Mouse (Mus musculus): ENCODE data around the gene Arl15.

Arl15 gene

DNA sequence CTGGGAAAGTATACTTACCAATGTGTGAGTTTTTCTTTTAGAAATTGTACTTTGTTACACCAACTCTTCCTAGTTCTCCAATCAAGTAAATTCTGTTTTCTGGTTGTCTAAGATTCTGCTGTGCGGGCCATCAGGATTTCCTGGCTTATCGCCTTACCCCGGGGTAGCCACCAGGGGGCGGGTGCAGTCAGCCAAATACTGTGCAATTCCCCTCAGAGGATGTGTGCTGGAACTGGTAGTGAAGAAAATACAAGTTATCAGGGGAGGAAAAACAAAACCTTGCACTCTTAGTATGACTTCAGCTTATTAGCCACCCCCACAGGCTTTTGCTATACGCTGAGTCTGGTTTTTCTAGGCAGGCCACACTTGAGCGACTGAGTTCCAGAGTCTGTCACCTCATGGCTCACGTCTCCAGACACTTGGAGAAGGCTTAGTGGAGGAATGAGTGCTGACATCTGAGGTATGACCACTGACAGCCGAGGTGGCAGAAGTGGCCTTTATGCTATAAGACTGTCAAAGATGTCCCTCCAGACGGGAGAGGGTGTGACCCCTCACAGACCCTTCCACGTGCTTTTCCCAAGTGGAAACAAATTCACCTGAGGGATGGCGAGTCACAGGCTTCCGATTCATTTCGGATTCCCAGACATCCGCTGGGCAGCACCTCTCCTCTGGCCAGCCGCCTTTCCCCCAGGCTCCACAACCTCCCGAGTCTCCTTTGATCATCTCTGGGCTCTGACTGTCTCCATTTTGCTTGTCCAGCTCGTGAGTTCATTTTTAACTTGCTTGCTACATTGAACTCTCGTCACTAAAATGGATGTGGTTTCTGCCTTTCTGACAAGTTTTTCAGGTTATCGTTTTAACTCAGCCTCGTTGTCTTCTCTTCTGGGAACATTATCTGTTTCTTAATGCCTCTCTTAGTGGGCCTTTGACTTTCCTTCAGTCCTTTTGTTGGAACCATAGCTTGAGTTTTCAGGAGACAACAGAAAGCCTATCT lies 75.2 kb downstream of the Arl15 start:
- peak; percentile 83 for DNase-seq (ENCODE audit: low read depth)

- peak; percentile 88 for DNase-seq (ENCODE audit: low read depth)
Measured at GRCm38 (mm10) chr13:113870403-113870802, 76.1 kb downstream of the Arl15 start.

DNA sequence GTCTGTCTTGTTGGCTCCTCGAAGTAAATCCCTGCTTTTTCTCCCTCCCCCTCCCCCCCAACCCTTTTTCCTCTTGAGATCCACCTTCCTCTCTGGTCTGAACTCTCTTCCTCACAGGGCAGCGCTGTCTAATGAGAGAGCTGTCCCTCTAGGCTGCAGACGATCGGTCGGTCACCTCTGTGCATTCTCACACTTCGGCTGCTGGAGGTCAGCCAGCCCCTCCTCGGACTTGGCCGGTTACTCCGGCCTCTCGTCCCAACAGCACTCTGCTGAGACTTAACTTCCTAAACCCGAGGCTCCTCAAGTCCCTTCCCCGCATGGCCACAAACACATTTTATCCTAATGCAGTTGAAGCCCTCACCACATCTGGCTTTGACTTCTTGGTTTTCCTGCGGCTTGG lies 77.5 kb downstream of the Arl15 start:
- DNase-seq (ENCODE audit: low read depth): no peak

- peak; percentile 51 for DNase-seq (ENCODE audit: low read depth)
Measured at GRCm38 (mm10) chr13:113875724-113876123, 81.4 kb downstream of the Arl15 start.

DNA sequence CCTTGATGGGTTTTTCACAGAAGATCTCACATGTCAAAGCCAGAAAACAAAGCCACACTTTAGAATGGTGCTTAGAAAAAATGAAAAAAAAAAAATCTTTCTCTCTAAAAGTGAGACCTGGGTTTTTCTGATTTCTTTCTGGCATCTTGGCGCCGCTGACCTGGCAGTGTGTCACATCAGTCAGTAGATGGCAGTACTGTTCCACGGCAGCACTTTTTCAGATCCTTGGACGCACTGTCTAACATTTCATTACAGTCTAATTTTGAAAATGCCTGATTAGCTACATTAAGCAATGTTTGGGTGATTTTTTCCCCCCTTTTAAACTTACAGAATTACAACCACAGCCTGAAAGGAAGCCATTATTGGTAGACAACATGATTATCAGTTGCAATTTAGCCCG lies 83.1 kb downstream of the Arl15 start:
- DNase-seq (ENCODE audit: low read depth): peak; percentile 74

- DNase-seq (ENCODE audit: low read depth): no peak
Measured at GRCm38 (mm10) chr13:113878571-113878970, 84.3 kb downstream of the Arl15 start.

DNA sequence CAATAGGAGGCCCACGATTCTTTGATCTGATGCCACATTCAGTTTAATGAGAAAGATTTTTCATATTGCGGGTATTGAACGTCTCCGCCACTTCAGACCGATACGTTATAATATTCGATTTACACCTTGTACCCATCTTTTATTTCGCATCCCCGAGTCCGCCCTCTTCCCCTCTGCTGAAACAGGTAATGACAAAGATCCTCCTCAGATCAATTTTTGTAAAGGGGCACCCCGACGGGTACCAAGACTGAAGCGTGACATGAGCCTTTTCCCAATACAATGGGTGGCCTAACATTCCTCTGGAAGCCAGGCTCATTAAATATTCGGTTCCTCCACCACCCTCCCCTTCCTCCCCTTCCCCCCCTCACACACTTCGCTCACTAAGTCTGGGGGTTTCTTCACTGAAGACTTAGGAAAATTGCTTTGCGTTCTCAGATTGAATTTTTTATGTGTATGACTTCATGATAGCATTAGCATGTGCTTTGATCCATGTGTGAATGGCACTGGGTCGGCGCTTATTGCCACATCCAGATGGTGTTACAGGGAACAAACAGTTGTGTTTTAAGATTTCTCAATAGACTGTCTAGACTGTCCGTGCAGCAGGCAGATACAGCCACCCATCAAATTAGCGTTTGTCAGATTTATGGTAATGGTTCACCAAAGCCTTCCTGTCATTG lies 85.5 kb downstream of the Arl15 start:
- DNase-seq (ENCODE audit: low read depth): no peak

DNA sequence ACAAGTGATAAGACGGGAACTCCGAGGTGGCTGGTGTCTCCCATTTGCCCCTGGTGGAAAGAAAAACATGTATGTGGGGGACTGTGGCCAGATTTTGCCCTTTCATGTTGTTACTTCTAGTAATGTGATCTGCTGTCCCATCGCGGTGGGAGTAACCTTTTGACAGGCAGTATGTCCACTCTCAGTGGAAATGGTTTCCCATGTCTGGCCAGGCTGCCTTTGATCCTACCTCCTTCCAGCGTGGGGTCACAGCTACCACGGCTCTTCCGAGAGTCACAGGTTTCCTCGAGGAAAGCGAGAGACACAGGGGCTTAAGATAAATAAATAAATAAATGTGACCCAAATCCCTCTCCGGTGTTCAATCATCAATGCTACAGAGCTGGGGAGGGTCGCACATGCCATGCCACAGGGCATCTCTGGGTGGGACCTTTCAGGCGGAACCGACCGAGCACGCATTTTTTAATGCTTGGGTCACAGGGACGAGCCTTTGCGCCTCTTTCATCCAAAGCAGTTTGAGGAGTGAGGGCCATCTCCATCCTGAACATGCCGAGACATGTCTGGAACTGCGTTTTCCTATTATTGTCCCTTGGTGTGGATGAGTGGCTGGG lies 86.4 kb downstream of the Arl15 start:
- DNase-seq (ENCODE audit: low read depth): no peak

GRCm38 (mm10) chr13:113882959-113883358 lies 88.7 kb downstream of the Arl15 start:
- no peak for DNase-seq (ENCODE audit: low read depth)

DNA sequence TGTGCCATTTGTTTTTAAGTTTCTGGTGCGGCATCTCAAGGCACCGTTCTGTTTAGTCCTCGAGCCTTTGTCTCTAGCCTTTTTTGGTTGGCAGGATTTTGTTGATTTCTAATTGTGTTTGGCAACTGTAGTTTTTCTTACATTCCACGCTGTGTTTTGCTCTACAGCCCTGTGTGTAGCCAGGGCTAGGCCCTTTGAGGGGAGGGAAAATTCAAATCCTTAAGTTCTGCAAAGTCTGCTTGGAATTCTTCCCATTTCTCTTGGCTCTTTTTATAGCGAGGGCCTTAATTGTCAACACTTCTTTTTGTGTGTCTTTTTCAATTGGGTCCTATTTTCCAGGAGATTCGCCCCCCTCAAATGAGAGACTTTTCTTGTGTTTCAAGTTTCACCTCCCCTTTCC lies 92.8 kb downstream of the Arl15 start:
- no peak for DNase-seq (ENCODE audit: low read depth)

DNA sequence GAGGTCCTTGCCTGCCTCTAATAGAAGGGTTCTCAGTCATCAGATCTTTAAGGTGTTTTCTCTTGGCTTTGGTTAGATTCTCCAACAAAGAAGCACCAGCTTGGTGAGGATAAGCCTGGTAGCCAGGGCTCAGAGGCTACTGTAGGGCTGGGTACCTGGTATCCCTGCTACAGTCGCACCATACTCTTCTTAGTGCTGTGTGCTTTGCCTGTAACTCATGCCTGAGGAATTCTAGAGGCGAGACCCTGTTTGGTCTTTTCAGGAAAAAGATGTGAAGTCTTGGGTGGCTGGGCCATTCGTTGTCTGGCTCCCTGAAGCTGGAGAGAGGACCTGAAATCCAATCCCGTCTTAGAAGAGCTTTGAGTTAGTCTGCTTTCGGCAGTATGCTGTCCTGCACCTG lies 93.8 kb downstream of the Arl15 start:
- DNase-seq (ENCODE audit: low read depth): no peak

- DNase-seq (ENCODE audit: low read depth): no peak
Measured at GRCm38 (mm10) chr13:113888704-113889103, 94.4 kb downstream of the Arl15 start.

DNA sequence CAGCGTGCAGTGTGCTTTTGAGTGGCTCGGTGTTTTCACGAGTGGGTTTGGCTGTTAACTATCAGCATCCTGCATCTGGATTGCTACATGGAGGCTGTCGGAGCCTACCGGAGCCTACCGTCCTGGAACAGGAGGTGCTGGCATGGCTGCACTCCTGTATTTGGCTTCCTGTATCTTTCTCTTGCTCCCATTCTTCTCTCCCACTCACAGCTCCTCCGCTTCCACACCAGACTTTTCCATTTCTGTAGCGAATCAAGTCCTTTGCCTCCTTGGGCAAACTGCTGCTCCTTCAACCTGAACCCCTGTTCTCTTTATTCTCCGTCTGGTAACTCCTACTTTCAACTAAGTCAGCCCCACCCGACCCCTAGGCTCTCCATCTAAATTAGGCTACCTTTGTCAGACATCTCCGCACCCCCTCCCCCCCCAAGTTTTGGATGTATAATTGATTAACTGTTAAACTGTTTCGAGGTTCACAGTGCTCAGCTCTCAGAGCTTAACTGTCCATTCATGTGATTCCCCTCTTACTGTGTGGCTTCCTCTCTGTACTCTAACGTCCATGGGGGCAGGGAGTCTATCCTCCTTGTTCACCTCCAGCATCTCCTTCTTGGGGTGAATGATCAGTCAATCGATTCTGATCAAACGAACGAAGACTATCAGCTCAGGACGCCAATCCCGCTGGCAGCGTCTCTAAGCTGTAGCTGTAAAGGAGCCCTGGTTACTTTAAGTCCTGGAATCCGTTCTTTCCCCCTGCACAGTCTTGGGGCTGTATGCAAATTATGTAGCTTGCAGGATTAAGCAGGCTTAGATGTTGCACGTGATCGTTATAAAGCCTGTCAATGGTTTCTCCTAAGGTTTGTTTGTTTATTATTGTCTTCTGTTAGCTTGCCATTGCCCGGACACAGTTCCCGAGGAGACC lies 95.1 kb downstream of the Arl15 start:
- DNase-seq (ENCODE audit: low read depth): no peak

DNA sequence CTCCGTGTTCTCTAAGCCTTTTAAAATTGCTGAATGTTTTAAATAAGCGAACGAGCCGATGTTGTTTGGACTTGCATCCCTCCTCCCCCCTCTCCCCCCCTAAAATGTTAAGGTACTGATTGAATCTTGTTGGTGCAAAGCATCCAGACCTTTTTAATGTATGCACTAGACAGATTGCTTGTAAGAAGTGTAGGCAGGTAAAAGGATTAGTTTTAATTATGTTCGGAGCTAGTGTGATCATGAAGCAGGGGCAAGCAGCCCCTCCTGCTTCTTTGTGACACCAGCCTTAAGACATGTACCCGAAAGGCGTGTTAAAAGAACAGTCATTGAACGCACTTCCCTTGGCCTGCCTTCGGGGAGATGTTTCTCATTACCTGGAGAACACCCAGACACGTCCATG lies 102.4 kb downstream of the Arl15 start:
- no peak for DNase-seq (ENCODE audit: low read depth)

DNA sequence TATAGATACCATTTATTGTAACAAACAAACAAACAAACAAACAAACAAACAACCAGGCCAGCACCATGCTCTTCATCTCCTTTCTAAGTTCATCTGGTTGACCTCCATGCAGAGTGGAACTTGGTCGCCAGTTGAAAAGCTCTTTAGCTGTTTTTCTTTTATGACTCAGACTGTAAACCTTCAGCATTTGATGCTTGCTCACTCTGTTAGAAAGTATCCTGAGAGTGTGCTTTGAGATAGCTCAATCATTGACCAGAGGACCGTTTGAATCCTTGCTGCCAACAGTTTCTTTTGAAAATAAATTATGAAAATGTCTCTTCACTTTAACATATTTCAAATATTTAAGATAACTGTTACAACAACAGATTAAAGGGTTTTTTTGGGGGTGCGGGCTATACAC lies 103.2 kb downstream of the Arl15 start:
- no peak for DNase-seq (ENCODE audit: low read depth)

DNA sequence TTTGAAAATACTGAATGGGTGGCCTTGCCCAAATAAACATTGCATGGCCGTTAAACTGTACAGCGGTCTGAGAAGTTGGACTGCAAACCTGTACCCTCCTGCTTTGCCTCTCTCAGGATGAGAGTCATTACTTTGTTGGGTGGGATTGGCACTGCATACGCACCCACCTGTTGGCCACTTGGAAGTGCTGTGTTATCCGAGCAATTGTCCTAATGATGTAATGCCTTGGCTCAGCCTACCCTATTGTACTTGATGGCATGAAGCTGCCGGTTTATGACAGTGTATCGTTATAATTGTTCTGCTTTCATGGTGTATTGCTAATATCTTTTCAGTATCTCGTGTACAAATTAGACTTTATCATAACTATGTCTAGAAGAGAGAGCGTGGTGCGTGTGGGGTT lies 103.6 kb downstream of the Arl15 start:
- no peak for DNase-seq (ENCODE audit: low read depth)

- DNase-seq (ENCODE audit: low read depth): no peak
Measured at GRCm38 (mm10) chr13:113901001-113901545, 106.8 kb downstream of the Arl15 start.

- no peak for DNase-seq (ENCODE audit: low read depth)
Measured at GRCm38 (mm10) chr13:113903255-113903654, 109.0 kb downstream of the Arl15 start.

DNA sequence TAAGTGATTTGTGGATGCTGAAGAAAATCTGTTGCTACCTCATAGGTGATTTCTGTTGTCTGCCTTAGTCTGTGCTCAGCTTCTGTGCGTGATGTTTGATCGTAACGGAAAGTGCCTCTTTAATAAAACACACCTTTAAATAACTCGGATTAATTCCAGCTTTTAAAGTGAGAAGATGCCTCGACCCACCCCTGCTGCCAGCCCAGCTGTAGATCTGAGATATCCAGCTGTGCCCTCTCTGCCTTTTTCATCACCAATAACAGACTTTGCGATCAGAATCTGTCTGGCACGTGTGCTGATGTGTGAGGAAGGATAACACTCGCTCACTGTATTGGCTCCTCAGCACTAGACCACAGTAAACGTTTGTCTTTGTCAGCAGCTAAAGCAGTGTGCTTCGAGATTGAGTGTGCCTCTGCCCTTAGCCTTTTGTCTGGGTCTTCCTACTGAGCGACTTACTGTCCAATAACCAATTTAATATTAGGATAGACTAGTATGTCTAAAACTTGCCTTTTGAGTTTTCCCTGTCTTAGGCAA lies 117.7 kb downstream of the Arl15 start:
- no peak for DNase-seq (ENCODE audit: low read depth)

DNA sequence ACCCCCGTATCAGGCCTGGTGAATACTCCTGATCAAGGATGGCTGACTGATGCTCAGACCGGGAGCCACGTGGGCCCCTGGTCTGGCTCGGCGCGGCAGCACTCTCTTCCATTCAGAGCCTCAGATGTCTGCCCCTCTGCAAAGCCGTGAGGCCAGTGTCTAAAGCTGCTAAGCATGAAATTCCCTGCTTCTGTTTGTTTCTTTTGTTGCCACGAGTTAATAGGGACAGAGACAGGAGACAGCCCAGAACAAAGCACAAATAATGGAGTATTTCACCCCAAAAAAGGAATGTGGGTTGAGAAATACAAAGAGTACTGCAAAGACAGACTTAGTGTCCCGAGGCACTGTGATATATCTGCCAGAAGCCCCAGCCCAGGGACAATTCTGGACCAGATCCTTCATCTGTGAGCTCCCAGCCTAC lies 120.3 kb downstream of the Arl15 start:
- DNase-seq (ENCODE audit: low read depth): no peak

- no peak for DNase-seq (ENCODE audit: low read depth)
Measured at GRCm38 (mm10) chr13:113915700-113916099, 121.4 kb downstream of the Arl15 start.
